Mouse (Mus musculus): ENCODE measurements around the gene Ndufs1.

The Ndufs1 gene

GRCm38 (mm10) chr1:63115096-63115495 is 61.5 kb downstream of the Ndufs1 start:
- peak; percentile 39 for DNase-seq (ENCODE audit: low read depth)

DNA sequence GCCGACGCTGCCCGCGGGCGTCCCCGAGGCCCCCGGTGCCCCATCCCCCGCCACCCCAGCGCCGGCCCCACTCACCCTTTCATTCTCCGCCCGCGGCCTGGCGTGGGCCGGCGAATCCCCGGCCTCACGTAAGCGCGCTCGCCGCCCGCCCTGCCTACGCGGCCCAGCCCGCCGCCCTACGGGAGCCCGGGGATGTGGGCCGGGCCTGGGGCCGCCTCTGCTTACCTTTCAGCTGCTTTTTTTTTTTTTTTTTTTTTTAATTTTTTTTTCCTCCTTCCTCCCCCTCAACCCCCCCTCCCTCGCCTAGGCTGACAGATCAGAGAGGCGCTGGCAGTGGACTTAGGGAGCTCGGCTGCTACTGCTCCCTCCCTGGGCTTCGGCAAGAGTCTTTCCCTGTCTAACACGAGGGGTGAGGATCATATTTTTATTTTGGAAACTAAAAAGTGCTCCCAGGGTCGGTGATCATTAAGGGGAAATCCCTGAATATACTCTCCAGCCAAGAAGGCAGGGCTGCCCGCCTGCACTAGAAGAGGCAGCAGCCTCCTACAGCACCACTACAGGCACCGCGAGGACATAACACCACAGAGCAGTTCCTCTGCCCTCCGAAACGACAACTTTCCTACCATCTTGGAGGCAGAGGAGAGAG is 62.4 kb downstream of the Ndufs1 start, which contains the start of gene Ino80d:
Gene Ino80d (minus strand): TSS at position 532 of the 646 bp plus-strand sequence.
- peak; percentile 94 for DNase-seq (ENCODE audit: low read depth)

DNA sequence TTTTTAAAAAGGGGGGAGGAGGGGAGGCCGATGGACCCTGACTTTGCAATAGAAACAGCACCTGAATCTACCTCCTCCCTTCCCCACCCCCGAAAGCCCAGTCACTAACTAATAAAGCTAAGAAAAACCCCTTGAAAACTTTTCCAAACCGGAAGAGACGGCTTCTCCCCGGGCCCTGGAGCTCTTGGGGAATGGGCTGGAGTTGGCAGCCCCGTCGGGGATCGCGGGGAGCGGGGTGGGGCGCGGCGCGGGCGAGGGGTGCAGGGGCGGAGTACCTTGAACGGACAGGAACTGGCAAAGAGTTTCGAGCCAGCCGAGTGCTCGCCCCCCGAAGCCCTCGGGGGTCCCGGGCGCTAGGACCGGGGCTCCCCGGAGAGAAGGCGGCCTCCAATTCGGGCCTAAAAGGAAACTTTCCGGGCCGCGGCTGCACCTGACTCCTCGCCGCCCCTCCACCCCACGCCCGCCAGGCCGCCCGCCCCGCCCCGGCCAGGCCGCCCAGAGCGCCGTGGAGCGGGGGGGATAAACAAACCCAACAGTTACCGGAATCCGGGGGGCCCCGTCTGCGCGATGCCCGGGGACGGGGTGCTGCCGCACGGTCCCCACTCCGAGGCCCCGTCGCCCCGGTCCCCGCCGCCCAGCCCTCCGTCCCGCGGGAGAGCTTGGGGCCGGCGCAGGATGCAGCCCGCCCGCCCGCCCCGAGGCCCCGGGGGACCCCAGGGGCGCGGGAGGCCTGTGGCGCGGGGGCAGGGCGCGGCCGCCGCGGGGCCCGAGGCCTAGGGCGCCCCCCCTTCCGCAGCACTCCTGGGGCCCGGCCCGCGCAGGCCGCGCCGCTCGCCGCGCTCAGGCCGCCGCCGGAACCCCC is 63.1 kb downstream of the Ndufs1 start:
- peak; percentile 73 for DNase-seq (ENCODE audit: low read depth)

- DNase-seq (ENCODE audit: low read depth), result peak; percentile 66
These were observed 63.8 kb downstream of the Ndufs1 start for GRCm38 (mm10) chr1:63112865-63113261.

DNA sequence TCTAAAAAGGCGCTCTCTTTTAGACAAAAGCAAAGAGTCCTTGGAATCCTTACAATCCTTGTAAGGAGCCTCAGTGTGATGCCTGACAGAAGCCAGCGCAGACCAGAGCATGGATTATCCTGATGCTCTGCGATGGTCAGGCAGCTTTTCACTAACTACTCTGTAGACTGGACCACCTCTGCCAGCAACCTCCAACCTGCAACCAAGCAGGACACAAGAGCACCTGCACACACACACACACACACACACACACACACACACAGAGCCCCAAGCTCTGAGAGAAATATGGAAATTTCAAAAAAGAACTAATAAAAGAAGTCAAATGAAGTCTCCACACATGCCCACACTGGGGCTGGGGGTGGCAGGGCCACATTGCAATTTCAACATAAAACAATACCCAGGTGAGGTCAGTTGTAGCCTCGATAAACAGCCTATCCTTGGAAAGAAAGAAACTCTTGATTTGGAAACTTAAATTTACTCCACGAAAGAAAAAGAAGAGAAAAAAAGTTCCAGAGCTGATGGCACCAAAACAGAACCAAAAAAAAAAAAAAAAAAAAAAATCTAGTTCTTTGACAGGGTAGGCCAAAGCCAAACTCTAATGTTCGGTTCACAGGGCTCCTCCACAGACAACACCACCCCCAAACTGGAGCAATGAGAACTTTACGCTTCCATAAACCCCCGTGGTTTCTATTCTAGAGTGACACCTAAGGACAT is 64.3 kb downstream of the Ndufs1 start:
- no peak for DNase-seq (ENCODE audit: low read depth)

DNA sequence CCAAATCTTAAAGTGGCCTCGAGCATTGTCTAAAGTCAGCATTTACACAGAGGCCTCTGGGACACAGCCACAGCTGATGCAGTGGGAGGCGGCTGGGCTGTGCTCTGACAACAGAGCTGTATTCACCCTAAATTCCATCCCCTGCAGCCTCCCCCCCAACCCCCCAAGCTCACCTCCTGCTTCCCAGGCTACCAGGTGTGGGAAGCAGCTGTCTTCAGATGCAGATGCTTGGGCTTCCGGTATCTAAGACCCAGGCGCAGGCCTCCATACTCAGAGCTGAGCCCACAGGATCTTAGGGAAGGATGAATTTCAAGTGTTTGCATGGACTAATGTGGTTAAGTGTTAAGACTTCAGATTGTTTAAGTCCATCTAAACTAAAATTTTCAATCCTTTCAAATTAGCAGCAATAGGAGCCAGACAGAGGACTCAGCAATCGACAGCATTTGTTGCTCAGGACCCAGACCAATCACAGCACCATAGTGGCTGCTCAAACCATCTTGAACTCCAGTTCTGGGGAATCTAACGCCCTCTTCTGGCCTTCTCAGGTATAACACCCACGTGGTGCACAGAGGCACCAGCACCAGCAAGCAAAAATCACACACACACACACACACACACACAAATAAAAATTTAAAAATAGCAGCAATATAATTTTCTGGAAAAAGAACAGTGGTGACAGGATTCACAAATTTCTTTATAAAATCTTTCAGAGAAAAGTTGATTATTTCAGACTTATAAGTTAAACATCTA is 65.9 kb downstream of the Ndufs1 start:
- DNase-seq (ENCODE audit: low read depth), result peak; percentile 72

- DNase-seq (ENCODE audit: low read depth), result no peak
These were observed 68.9 kb downstream of the Ndufs1 start for GRCm38 (mm10) chr1:63107614-63108327.

GRCm38 (mm10) chr1:63102758-63103451 is 73.7 kb downstream of the Ndufs1 start:
- no peak for DNase-seq (ENCODE audit: low read depth)

DNA sequence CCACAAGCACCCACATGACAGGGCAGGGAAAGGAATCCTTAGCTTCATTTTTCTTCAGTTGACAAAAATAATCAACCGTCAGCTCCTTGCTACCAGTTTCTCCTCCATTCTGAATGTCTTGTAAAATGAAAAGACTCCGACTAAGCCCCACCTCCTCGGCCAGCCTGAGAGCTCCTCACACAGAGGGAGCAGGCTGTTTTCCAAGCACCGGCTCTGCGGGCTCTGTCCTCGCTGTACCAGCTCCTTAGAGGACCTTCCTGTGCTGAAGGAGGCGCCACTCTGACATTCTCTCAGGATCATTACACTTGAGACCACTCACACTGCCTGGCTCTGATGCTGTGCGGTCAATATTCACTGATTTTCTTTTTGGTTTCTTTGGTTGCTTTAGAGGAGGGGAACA is 76.4 kb downstream of the Ndufs1 start:
- no peak for DNase-seq (ENCODE audit: low read depth)

- DNase-seq (ENCODE audit: low read depth), result no peak
These were observed 77.8 kb downstream of the Ndufs1 start for GRCm38 (mm10) chr1:63098831-63099230.

- no peak for DNase-seq (ENCODE audit: low read depth)
These were observed 80.6 kb downstream of the Ndufs1 start for GRCm38 (mm10) chr1:63096071-63096470.
